ENCODE assay signal across 8 mouse cellular contexts in the genomic region with DNA sequence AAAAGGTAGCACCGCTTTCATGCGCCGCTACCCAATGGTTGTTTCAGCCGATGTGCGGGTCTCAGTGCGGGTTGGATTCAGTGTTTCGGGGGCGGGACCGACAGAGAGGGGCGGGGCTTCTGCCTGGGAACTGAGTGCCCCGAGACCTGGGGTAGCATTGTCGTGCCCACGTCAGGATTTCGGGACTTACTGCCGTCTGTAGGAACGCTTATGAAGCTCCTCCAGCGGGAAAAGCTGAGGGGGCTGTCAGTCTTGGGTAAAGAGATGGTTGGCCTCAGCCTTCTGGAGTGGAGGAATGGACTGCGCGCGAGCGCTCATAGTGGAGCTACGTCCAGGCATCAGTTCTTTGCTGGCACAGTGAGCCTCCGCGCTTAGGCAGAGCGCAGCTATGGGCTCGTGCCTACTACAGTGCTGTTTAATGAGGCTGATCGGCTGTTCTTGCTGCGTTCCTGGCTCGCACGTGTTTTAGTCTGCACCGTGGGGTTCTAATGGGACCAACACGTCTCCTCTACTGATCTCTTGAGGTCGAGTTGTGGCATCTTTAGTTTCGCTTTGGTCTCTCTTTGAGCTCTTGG. TPM values are rescaled to one million over a fixed set of nuclear protein-coding genes. Genes with fewer than 3 reads are reported as not detected.
A peak's percentile ranks its signal among the peaks of the same experiment; 100 is the strongest.
DNase-seq lines count a peak whose midpoint lies in the region; ATAC-seq and TF ChIP-seq lines count a peak whose summit lies in the region.

No protein-coding gene starts in this region.

- H3K4me3 ChIP-seq in kidney, adult 2 months (ENCODE audit: insufficient read depth, low read depth, low read length), result peak overlapping the region; percentile 47
- H3K4me3 ChIP-seq in heart, embryonic 11.5 days (ENCODE audit: low read depth, low read length), result peak overlapping the region; percentile 43

- peak; percentile 59; the same call in 1 of the 2 replicates for ATAC-seq in heart, embryonic 11.5 days (replicated peaks; ENCODE audit: insufficient number of reproducible peaks, low FRiP score, low TSS enrichment)

- WGBS in kidney, adult 2 months, result under 1% methylated on average over 34 of the region's 34 CpGs
- under 1% methylated on average over 34 of the region's 34 CpGs for WGBS in heart, embryonic 11.5 days (ENCODE audit: insufficient replicate concordance)

- TF ChIP-seq CTCF in kidney, adult 2 months (conservative IDR thresholded peaks at IDR 0.05; ENCODE audit: insufficient read depth, insufficient read length, low read depth, low read length), result no peak

- peak; percentile 26 for DNase-seq in kidney, adult 2 months
- no peak for DNase-seq in kidney, adult 9 months
- peak; percentile 45 to 49 for DNase-seq in adrenal gland, postnatal 36 days
- DNase-seq in kidney, postnatal 10 days, result peak; percentile 48
- DNase-seq in mesoderm, embryonic 11.5 days (ENCODE audit: low read depth, low spot score), result peak; percentile 66
- DNase-seq in cerebellum, postnatal 36 days, result no peak
- no peak for DNase-seq in left cerebral cortex, postnatal 36 days (ENCODE audit: low spot score in 2 of 2)

- peaks cover 6% of the 10 kb centered on the region for H3K27me3 ChIP-seq in kidney, adult 2 months (replicated peaks; ENCODE audit: control insufficient read depth, insufficient read depth, low read length)
- H3K27me3 ChIP-seq in heart, embryonic 11.5 days (ENCODE audit: control insufficient read depth, insufficient read depth, low read length), result peaks cover 91% of the 10 kb centered on the region

- no peak overlapping the region for H3K9ac ChIP-seq in heart, embryonic 11.5 days (ENCODE audit: low read depth, low read length)

- H3K36me3 ChIP-seq in kidney, adult 2 months (ENCODE audit: control insufficient read depth, insufficient read depth, low read length), result no peaks in the 10 kb centered on the region
- no peaks in the 10 kb centered on the region for H3K36me3 ChIP-seq in heart, embryonic 11.5 days (ENCODE audit: control insufficient read depth, insufficient read depth, low read length)

- TF ChIP-seq POLR2A in kidney, adult 2 months (IDR thresholded peaks at IDR 0.05; ENCODE audit: low read depth, low read length), result no peak

- no peak overlapping the region for H3K27ac ChIP-seq in kidney, adult 2 months (ENCODE audit: insufficient read depth, low read depth, low read length)
- H3K27ac ChIP-seq in heart, embryonic 11.5 days (ENCODE audit: low read depth, low read length), result no peak overlapping the region

- no peaks in the 10 kb centered on the region for H3K9me3 ChIP-seq in heart, embryonic 11.5 days (replicated peaks; ENCODE audit: control insufficient read depth, low read length)

- peak overlapping the region; percentile 70 for H3K4me2 ChIP-seq in heart, embryonic 11.5 days

- peaks cover 8% of the 10 kb centered on the region; the same call in 1 of the 2 replicates for H3K4me1 ChIP-seq in kidney, adult 2 months (ENCODE audit: control insufficient read depth, insufficient read depth, low read length)
- peaks cover 15% of the 10 kb centered on the region; the same call in 1 of the 2 replicates for H3K4me1 ChIP-seq in heart, embryonic 11.5 days (ENCODE audit: control insufficient read depth, insufficient read depth, low read length)

- intact Hi-C loops in left cerebral cortex, postnatal 36 days (cut with DNase I), result no loop called here

RNA-seq across cellular contexts. Expression of a gene that starts 0.3 kb away (rescaled TPM):
- not detected in 2 replicates for polyA plus RNA-seq in kidney, adult 2 months (2012; rRNA removed)
- not detected for total RNA-seq in adrenal gland, postnatal 36 days (2021)
- polyA plus RNA-seq in heart, embryonic 11.5 days (2014; fragmentation: Nextera tagmentation; extraction: Ambion mirVana), result 0.14 TPM in 1 of 2 replicates, not detected in the other
- under 1 TPM; 0.20 to 0.25 TPM for total RNA-seq in left cerebral cortex, postnatal 36 days (2021)

RNA-seq across cellular contexts. Expression of a gene that starts 12.7 kb away (rescaled TPM):
- 19.9 and 20.0 TPM in 2 replicates for polyA plus RNA-seq in kidney, adult 2 months (2012; rRNA removed)
- total RNA-seq in adrenal gland, postnatal 36 days (2021), result 10 to 100 TPM; 24.4 to 26.0 TPM
- polyA plus RNA-seq in heart, embryonic 11.5 days (2014; fragmentation: Nextera tagmentation; extraction: Ambion mirVana), result 37.3 and 42.1 TPM in 2 replicates
- total RNA-seq in left cerebral cortex, postnatal 36 days (2021), result 10 to 100 TPM; 35.3 to 36.9 TPM

RNA-seq across cellular contexts. Expression of a gene that starts 13.0 kb away (rescaled TPM):
- 28.6 and 43.3 TPM in 2 replicates for polyA plus RNA-seq in kidney, adult 2 months (2012; rRNA removed)
- total RNA-seq in adrenal gland, postnatal 36 days (2021), result 10 to 100 TPM; 19.2 to 22.8 TPM
- polyA plus RNA-seq in heart, embryonic 11.5 days (2014; fragmentation: Nextera tagmentation; extraction: Ambion mirVana), result 31.9 and 34.3 TPM in 2 replicates
- 10 to 100 TPM; 20.8 to 24.4 TPM for total RNA-seq in left cerebral cortex, postnatal 36 days (2021)

RNA-seq across cellular contexts. Expression of a gene that starts 33.1 kb away (rescaled TPM):
- 0.16 and 0.52 TPM in 2 replicates for polyA plus RNA-seq in kidney, adult 2 months (2012; rRNA removed)
- total RNA-seq in adrenal gland, postnatal 36 days (2021), result 1 to 10 TPM; 4.6 to 6.1 TPM
- 0.24 and 0.54 TPM in 2 replicates for polyA plus RNA-seq in heart, embryonic 11.5 days (2014; fragmentation: Nextera tagmentation; extraction: Ambion mirVana)
- total RNA-seq in left cerebral cortex, postnatal 36 days (2021), result 100 to 1,000 TPM; 191 TPM

RNA-seq across cellular contexts. Expression of a gene that starts 44.0 kb away (rescaled TPM):
- 1.1 and 1.9 TPM in 2 replicates for polyA plus RNA-seq in kidney, adult 2 months (2012; rRNA removed)
- total RNA-seq in adrenal gland, postnatal 36 days (2021), result not detected
- polyA plus RNA-seq in heart, embryonic 11.5 days (2014; fragmentation: Nextera tagmentation; extraction: Ambion mirVana), result not detected in 2 replicates
- not detected for total RNA-seq in left cerebral cortex, postnatal 36 days (2021)

Comparison
In these comparisons a context has a peak if more than half of its experiments do, and no peak if none do; other contexts are left out.
1. DNase-seq: peak in kidney, adult 2 months (single experiment), adrenal gland, postnatal 36 days (2 of 2), kidney, postnatal 10 days (single experiment) and mesoderm, embryonic 11.5 days (single experiment); none in kidney, adult 9 months (single experiment), cerebellum, postnatal 36 days (0 of 2) and left cerebral cortex, postnatal 36 days (0 of 2).